Mouse (Mus musculus) megakaryocyte, embryonic 14.5 days (primary cell): ENCODE results near the gene Kif13a. TPM values are rescaled to one million over a fixed set of nuclear protein-coding genes. Genes with fewer than 3 reads are reported as not detected.
A peak's percentile ranks its signal among the peaks of the same experiment; 100 is the strongest.

ENCODE experiments used
- H3K27me3 ChIP-seq: replicated peaks from 2 replicates; pipeline ENCODE3; 2012; ENCODE audit warnings: inconsistent platforms
- H3K36me3 ChIP-seq: replicated peaks from 2 replicates; pipeline ENCODE3; 2012; ENCODE audit warnings: low read length, inconsistent platforms, mixed read lengths
- H3K4me1 ChIP-seq: 2 replicates; pipeline ENCODE4 v1.6.1; 2012; ENCODE audit warnings: inconsistent platforms
- H3K4me3 ChIP-seq: replicated peaks from 2 replicates; pipeline ENCODE3; 2012; ENCODE audit warnings: moderate library complexity, mild to moderate bottlenecking, inconsistent platforms
- H3K9me3 ChIP-seq: 2 replicates; pipeline ENCODE4 v1.6.1; 2012; ENCODE audit warnings: inconsistent platforms
- FLI1 ChIP-seq: IDR thresholded peaks from 2 replicates; pipeline ENCODE4 v1.6.1; 2012; ENCODE audit warnings: low read length, inconsistent platforms, mixed read lengths
- GATA1 ChIP-seq: IDR thresholded peaks from 3 replicates; pipeline ENCODE4 v1.6.1; 2012; ENCODE audit warnings: mixed read lengths, low read length, inconsistent platforms, borderline replicate concordance
- polyA plus RNA-seq: library from polyadenylated mRNA; stranded (reverse); fragments of >175 nt; gene quantifications from 2 replicates; pipeline ENCODE4 v1.2.3, GENCODE M21; 2012; ENCODE audit warnings: low replicate concordance; ENCODE audit not compliant: insufficient read depth

The Kif13a gene
- polyA plus RNA-seq, 1 experiment, result 4.7 TPM

DNA sequence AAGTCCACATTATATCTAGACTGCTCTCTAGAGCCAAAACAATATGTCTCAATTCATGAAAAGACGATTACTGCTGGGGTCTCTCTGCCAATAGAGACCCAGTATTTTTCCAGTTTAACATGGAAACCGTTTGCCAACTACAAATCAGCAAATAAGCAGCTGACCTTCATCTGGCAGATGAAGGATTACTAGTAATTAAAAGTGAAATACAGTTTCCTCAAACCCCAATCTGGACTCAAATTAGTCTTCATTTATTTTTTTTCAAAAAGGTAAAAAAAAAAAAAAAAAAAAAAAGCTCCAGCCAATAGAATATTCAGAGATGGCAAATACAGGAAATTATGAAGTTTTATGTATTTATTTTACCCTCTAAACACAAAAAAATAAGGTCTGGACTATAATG is 199.7 kb downstream of the Kif13a start:
- no peak for TF ChIP-seq FLI1
- TF ChIP-seq GATA1, result no peak

DNA sequence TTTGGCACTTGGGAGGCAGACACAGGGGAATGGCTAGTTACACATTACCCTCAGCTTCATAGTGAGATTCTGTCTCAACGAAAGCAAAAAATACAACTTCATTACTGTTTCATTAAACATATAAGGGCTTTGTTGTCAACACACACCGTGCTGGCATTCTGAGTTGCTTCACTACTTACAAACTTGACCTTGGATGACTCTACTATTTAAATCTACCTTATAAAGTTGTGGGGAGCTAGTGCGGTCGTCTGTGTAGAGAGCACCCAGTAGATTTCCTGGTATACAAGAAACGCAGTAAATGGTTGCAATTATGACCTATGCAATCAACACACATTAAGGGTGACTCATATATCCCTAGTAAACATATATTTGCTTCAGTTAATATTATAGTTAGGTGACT is 201.3 kb downstream of the Kif13a start:
- H3K9me3 ChIP-seq, result no peaks in the 10 kb centered on the region
- H3K36me3 ChIP-seq, result no peaks in the 10 kb centered on the region
- no peaks in the 10 kb centered on the region for H3K27me3 ChIP-seq
- TF ChIP-seq FLI1, result no peak
- TF ChIP-seq GATA1, result no peak
- H3K4me1 ChIP-seq, result peaks cover 35% of the 10 kb centered on the region
- peak overlapping the region; percentile 96 for H3K4me3 ChIP-seq

More for the DNA sequence above, 199.7 kb downstream of the Kif13a start:
- H3K4me3 ChIP-seq, result no peak overlapping the region
- no peaks in the 10 kb centered on the region for H3K9me3 ChIP-seq
- peaks cover 34% of the 10 kb centered on the region for H3K4me1 ChIP-seq
- H3K27me3 ChIP-seq, result no peaks in the 10 kb centered on the region
- H3K36me3 ChIP-seq, result no peaks in the 10 kb centered on the region

DNA sequence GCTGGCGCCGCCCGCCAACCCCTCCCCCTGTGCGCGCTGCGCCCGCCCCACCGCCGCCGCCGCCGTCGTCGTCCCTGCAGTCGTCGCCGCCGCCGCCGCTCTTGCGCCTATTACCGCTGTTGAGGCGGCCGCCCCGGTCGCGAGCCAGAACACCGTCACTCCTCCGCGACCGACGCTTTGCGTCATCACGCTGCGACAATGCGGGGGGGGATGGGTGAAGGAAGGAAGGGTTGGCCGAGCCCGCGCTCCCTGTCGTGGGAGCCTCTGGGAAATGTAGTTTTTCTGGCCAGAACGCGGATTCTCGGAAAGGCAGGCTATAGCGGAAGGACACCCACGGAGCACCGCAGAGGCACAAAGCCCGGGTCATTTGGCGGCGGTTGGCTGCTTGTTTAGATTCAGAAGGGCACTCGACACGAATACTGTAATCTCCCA is 201.8 kb downstream of the Kif13a start, which contains the start of gene Nup153:
Gene Nup153 (minus strand): TSS at position 104 of the 432 bp plus-strand sequence.
- TF ChIP-seq GATA1 (no peak), FLI1 (no peak)

DNA sequence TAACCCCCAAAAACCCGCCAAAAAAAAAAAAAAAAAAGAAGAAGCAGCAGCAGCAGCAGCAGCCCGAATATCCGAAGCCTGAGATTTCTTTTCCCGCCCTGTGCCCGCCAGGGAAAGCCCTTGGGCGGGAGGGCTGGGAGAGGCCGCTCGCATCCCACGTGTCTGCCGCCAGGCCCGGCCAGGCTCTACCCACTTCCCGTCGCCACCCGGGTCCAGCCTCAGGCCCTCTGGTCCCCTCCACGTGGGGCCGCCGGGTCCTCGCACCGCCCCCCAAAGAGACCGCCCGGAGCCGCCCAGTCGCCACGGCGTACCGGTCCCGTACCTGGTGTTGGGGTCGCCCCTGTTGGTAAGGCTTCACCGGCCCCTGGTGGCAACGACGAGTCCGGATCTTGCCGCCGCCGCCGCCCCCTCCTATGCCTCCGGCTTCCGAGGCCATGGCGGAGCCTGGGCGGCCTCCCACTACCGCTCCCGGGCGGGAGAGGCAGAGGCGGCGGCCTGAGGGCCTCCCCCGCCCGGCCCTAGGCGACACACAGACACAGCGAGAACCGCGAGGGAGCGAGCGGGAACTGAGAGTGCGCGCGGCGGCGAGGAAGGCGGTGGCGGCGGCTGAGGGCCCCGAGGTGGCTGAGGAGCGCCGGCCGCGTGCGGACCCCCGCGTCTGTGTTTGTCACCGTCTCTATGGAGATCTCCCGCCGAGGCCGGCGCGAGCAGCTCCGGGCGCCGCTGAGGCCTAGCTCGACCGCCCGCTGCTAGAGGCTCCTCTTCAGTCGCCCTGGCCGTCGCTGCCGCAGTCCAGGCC is 202.4 kb downstream of the Kif13a start:
- Histone ChIP-seq H3K36me3 (no peaks in the 10 kb centered on the region), H3K27me3 (no peaks in the 10 kb centered on the region), H3K9me3 (no peaks in the 10 kb centered on the region), H3K4me3 (peak overlapping the region; percentile 96), H3K4me1 (peaks cover 40% of the 10 kb centered on the region)
- no peak for TF ChIP-seq FLI1

More for the DNA sequence above, 201.8 kb downstream of the Kif13a start, which contains the start of gene Nup153:
- Histone ChIP-seq H3K4me1 (peaks cover 35% of the 10 kb centered on the region), H3K27me3 (no peaks in the 10 kb centered on the region), H3K36me3 (no peaks in the 10 kb centered on the region), H3K9me3 (no peaks in the 10 kb centered on the region), H3K4me3 (peak within 1 kb of the TSS; percentile 96)

DNA sequence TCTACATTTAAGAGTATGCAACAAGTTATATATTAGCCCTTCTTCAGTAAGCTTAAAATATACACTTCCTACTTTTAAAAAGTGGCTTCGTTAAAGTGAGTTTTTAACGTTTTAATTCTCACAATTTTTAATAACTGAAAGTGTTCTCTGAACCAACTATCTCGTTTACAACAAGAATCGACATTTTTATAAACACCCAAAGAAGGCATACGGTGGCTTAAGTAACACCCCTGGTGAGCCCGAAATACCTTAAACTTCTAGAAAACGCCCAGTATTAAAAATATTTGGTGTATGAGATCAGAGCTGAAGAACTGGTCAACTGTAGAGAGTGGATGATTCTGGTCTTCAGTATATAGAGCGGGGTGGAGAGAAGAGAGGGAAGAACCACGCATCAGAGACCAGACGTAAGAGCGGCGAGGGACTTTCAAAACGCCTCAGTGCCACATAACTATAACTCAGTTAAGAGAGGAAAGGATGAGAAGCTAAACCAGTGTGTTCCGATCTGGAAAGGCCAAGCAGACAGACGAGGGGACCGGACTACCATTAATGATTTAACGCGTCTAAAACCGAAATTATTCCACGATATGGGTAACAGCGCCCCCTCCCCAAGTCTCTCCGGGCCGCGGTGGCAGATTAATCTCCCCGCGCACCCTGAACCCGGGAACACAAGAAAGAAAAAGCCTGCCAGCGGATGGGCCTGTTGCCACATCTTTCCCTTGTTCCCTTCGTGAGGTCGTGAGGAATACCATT is 203.2 kb downstream of the Kif13a start:
- Histone ChIP-seq H3K27me3 (no peaks in the 10 kb centered on the region), H3K4me3 (peak overlapping the region; percentile 96)
- no peak for TF ChIP-seq GATA1
- TF ChIP-seq FLI1, result no peak

DNA sequence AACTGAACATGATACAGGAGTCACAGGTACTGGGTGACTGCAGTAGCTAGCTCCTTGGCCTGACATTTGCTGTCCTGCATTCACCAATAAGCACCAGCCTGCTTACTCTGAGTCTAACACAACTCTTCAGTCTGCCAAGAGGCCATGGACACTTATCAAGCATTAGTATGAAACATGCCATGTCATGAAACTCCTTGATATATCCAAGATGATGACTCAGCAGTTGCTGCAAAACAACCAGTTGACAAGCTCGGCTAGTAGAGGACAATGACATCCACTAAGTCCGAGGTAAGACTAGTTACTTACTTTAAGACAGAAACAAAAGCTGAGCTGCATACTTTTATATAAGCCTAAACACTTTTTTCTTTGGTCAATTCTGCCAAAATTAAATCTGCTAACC is 204.4 kb downstream of the Kif13a start:
- H3K36me3 ChIP-seq, result no peaks in the 10 kb centered on the region
- peaks cover 56% of the 10 kb centered on the region for H3K4me1 ChIP-seq
- no peaks in the 10 kb centered on the region for H3K9me3 ChIP-seq
- H3K4me3 ChIP-seq, result peak overlapping the region; percentile 96
- TF ChIP-seq FLI1 (no peak), GATA1 (no peak)
- H3K27me3 ChIP-seq, result no peaks in the 10 kb centered on the region

More for the DNA sequence above, 203.2 kb downstream of the Kif13a start:
- H3K36me3 ChIP-seq, result no peaks in the 10 kb centered on the region
- no peaks in the 10 kb centered on the region for H3K9me3 ChIP-seq
- peaks cover 47% of the 10 kb centered on the region for H3K4me1 ChIP-seq

DNA sequence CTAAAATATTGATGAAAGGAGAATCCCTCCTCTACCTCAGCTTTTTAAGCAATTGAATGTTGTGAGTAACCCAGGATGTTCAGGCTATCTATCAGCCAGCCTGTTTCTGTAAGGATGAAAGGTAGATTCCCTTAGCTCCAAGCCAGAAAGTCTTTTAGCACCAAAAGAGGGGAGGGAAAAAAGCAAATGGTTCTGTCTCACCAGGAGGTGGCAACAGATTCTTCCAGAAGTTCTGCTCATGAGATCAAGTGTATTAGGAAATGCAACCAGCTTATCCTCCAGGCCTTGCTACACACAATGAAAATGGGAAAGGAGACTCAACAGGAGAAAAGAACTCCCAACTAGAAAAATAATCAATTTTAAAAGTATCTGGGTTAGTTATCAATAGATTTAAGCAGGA is 205.3 kb downstream of the Kif13a start:
- H3K4me3 ChIP-seq, result peak overlapping the region; percentile 85
- no peaks in the 10 kb centered on the region for H3K9me3 ChIP-seq
- H3K36me3 ChIP-seq, result no peaks in the 10 kb centered on the region
- peaks cover 58% of the 10 kb centered on the region for H3K4me1 ChIP-seq
- H3K27me3 ChIP-seq, result no peaks in the 10 kb centered on the region
- no peak for TF ChIP-seq GATA1
- no peak for TF ChIP-seq FLI1

DNA sequence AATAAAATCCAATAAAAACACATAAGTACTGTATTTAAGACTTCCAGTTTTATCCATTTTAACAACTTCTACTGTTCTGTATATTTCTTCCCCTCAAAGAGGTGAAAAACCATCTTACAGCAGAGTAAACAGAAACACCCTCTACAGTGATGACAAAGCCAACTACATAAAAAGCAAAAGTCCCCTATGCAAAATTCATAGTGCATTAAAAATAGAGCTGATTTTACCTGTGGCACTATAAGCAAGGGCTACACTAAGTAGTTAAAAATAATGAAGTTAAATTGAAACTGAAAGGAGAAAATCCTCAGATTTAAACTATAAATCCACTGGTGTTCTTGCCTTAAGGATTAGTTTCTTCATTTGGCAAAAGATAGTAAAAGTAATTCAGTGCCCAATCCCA is 208.7 kb downstream of the Kif13a start:
- Histone ChIP-seq H3K27me3 (no peaks in the 10 kb centered on the region), H3K36me3 (peaks cover 9% of the 10 kb centered on the region), H3K4me1 (peaks cover 76% of the 10 kb centered on the region), H3K9me3 (no peaks in the 10 kb centered on the region), H3K4me3 (peak overlapping the region; percentile 74)
- no peak for TF ChIP-seq GATA1
- no peak for TF ChIP-seq FLI1

DNA sequence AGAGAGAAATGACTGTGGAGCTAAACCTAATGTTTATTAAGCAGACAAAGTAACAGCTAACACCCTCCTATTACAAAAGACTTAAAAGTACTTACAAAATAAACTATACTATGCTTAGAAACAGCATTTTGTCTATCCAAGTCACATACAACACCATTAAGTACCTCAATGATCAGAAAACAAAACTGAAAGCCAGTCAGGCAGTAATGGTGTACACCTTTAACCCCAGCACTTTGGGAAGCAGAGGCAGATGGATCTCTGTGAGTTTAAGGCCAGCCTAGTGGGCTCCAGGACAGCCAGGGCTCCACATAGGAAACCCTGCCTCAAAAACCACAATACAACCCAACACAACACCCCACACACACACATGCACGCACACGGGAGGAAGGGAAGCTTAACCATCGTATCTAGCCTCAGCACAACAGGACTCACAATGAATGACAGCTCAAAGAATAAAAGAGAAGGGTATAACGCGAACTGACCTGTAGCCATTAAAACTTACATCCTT is 210.7 kb downstream of the Kif13a start:
- Histone ChIP-seq H3K9me3 (no peaks in the 10 kb centered on the region), H3K27me3 (no peaks in the 10 kb centered on the region), H3K36me3 (peaks cover 18% of the 10 kb centered on the region), H3K4me1 (peaks cover 76% of the 10 kb centered on the region), H3K4me3 (peak overlapping the region; percentile 88)
- no peak for TF ChIP-seq GATA1
